In genomic region chr9:47912823-47913222, GRCm38 (mm10) we compare ENCODE assay signal across 26 mouse cellular contexts.
DNase-seq lines count a peak whose midpoint lies in the region; ATAC-seq and TF ChIP-seq lines count a peak whose summit lies in the region.
"Had no signal": no experiment of that assay in that cellular context is flagged by ENCODE, and none has a peak within 500 bp of the region (broad histone marks: within the 10 kb centered on the region; RNA-seq: fewer than 3 reads in every experiment).

No protein-coding gene starts in this region.

- H3K27me3 ChIP-seq in liver, postnatal 0 days (ENCODE audit: insufficient read depth, low read length) = no peaks in the 10 kb centered on the region
- no peaks in the 10 kb centered on the region for H3K27me3 ChIP-seq in liver, embryonic 12.5 days (replicated peaks)
- peaks cover 2% of the 10 kb centered on the region; the same call in 1 of the 2 replicates for H3K27me3 ChIP-seq in hindbrain, embryonic 11.5 days (ENCODE audit: control insufficient read depth, insufficient read depth, low read length)
- H3K27me3 ChIP-seq: CH12.LX; embryonic facial prominence, embryonic 15.5 days had no signal

- no peaks in the 10 kb centered on the region for H3K4me1 ChIP-seq in liver, postnatal 0 days (ENCODE audit: insufficient read depth)
- H3K4me1 ChIP-seq in liver, embryonic 12.5 days = no peaks in the 10 kb centered on the region
- H3K4me1 ChIP-seq in hindbrain, embryonic 11.5 days (replicated peaks; ENCODE audit: control insufficient read depth, insufficient read depth, low read length) = peaks cover 5% of the 10 kb centered on the region; the same call in 1 of the 2 replicates
- H3K4me1 ChIP-seq: embryonic facial prominence, embryonic 13.5 days; embryonic facial prominence, embryonic 15.5 days had no signal

- H3K36me3 ChIP-seq in liver, postnatal 0 days (replicated peaks; ENCODE audit: insufficient read depth, low read length) = no peaks in the 10 kb centered on the region
- H3K36me3 ChIP-seq in liver, embryonic 12.5 days = no peaks in the 10 kb centered on the region
- H3K36me3 ChIP-seq in hindbrain, embryonic 11.5 days (ENCODE audit: control insufficient read depth, insufficient read depth, low read length) = no peaks in the 10 kb centered on the region
- H3K36me3 ChIP-seq: embryonic facial prominence, embryonic 13.5 days; embryonic facial prominence, embryonic 15.5 days; forebrain, embryonic 15.5 days; G1E had no signal

- TF ChIP-seq CTCF in liver, postnatal 0 days (IDR thresholded peaks at IDR 0.05; ENCODE audit: low read depth) = no peak

- 70% methylated on average over 5 of the region's 5 CpGs for WGBS in liver, postnatal 0 days (ENCODE audit: insufficient replicate concordance)
- 70% methylated on average over 5 of the region's 5 CpGs for WGBS in liver, embryonic 12.5 days (ENCODE audit: insufficient replicate concordance)
- WGBS in hindbrain, embryonic 11.5 days = 82% methylated on average over 5 of the region's 5 CpGs

- no peak overlapping the region for H3K4me2 ChIP-seq in liver, postnatal 0 days (ENCODE audit: low read depth, low read length)
- H3K4me2 ChIP-seq in liver, embryonic 12.5 days = no peak overlapping the region
- H3K4me2 ChIP-seq in hindbrain, embryonic 11.5 days (replicated peaks; ENCODE audit: low read depth, low read length) = no peak overlapping the region
- H3K4me2 ChIP-seq: embryonic facial prominence, embryonic 13.5 days; embryonic facial prominence, embryonic 15.5 days; forebrain, embryonic 13.5 days; forebrain, embryonic 15.5 days had no signal

- H3K9me3 ChIP-seq in liver, postnatal 0 days (ENCODE audit: low read length) = no peaks in the 10 kb centered on the region
- H3K9me3 ChIP-seq in liver, embryonic 12.5 days (replicated peaks) = no peaks in the 10 kb centered on the region
- no peaks in the 10 kb centered on the region for H3K9me3 ChIP-seq in hindbrain, embryonic 11.5 days (ENCODE audit: control insufficient read depth, low read length)
- H3K9me3 ChIP-seq: embryonic facial prominence, embryonic 13.5 days; embryonic facial prominence, embryonic 15.5 days; forebrain, embryonic 13.5 days; forebrain, embryonic 15.5 days had no signal

- TF ChIP-seq EP300 in liver, postnatal 0 days (IDR thresholded peaks at IDR 0.05; ENCODE audit: low read depth) = no peak

- H3K4me3 ChIP-seq in liver, postnatal 0 days (ENCODE audit: low read depth, low read length) = no peak overlapping the region
- H3K4me3 ChIP-seq in liver, embryonic 12.5 days = no peak overlapping the region
- no peak overlapping the region for H3K4me3 ChIP-seq in hindbrain, embryonic 11.5 days (ENCODE audit: low read depth, low read length)
- H3K4me3 ChIP-seq: embryonic facial prominence, embryonic 13.5 days; embryonic facial prominence, embryonic 15.5 days; erythroblast, embryonic 14.5 days; forebrain, embryonic 13.5 days; forebrain, embryonic 15.5 days had no signal

- H3K27ac ChIP-seq in liver, postnatal 0 days (ENCODE audit: low read depth) = no peak overlapping the region
- H3K27ac ChIP-seq in liver, embryonic 12.5 days = no peak overlapping the region
- H3K27ac ChIP-seq in hindbrain, embryonic 11.5 days (ENCODE audit: low read depth, low read length) = no peak overlapping the region
- H3K27ac ChIP-seq: embryonic facial prominence, embryonic 13.5 days; embryonic facial prominence, embryonic 15.5 days; forebrain, embryonic 13.5 days; forebrain, embryonic 15.5 days had no signal

- no peak overlapping the region for H3K9ac ChIP-seq in liver, postnatal 0 days (replicated peaks)
- H3K9ac ChIP-seq in liver, embryonic 12.5 days = no peak overlapping the region
- H3K9ac ChIP-seq in hindbrain, embryonic 11.5 days (ENCODE audit: low read depth, low read length) = no peak overlapping the region
- H3K9ac ChIP-seq: embryonic facial prominence, embryonic 13.5 days; embryonic facial prominence, embryonic 15.5 days; forebrain, embryonic 13.5 days; forebrain, embryonic 15.5 days; forebrain, postnatal 0 days had no signal

- 0 out of 2 replicates have a peak, but pooled peaks have one; percentile 21 for ATAC-seq in liver, postnatal 0 days
- no peak for ATAC-seq in liver, embryonic 12.5 days
- peak; percentile 29; the same call in 1 of the 2 replicates for ATAC-seq in megakaryocyte progenitor cell, adult 5-6 weeks (replicated peaks; ENCODE audit: poor library complexity)
- no peak for ATAC-seq in hindbrain, embryonic 11.5 days (ENCODE audit: low FRiP score)
- ATAC-seq: CD4-positive, CD25-positive, alpha-beta regulatory T cell, adult 4 months; forebrain, embryonic 13.5 days; forebrain, embryonic 15.5 days; forebrain, postnatal 0 days; Patski had no signal

- no peak for DNase-seq in liver, postnatal 0 days
- DNase-seq in left cerebral cortex, postnatal 36 days (ENCODE audit: low spot score in 2 of 2) = no peak
- DNase-seq in hindbrain, embryonic 11.5 days (ENCODE audit: low spot score) = no peak
- DNase-seq: adrenal gland, adult 2 months; adrenal gland, postnatal 10 days; adrenal gland, postnatal 25 days; B cell, adult 2 months; cerebellum, adult 11 months; cerebellum, adult 18-20 months; cerebellum, adult 8-10 months; cerebellum, adult 9-11 months; cerebellum, postnatal 14 days; cerebellum, postnatal 36 days; embryo, embryonic 11 days; forebrain, postnatal 0 days had no signal

- intact Hi-C loops in left cerebral cortex, postnatal 36 days (cut with DNase I) = no loop called here

Comparison
In these comparisons a context has a peak if more than half of its experiments do, and no peak if none do; other contexts are left out.
1. ATAC-seq: peak in liver, postnatal 0 days (single experiment) and megakaryocyte progenitor cell, adult 5-6 weeks (single experiment); none in liver, embryonic 12.5 days (single experiment) and hindbrain, embryonic 11.5 days (single experiment).